Mouse (Mus musculus): ENCODE measurements around the gene Wdr59.
A peak's percentile ranks its signal among the peaks of the same experiment; 100 is the strongest.

Gene Wdr59

GRCm38 (mm10) chr8:111521713-111522429, at the start of gene Wdr59:
Wdr59 (minus strand) TSS chr8:111522092.
- DNase-seq: peak; percentile 98

GRCm38 (mm10) chr8:111571661-111572060, 49.8 kb upstream of the Wdr59 start:
- DNase-seq: no peak

- DNase-seq: no peak
Measured at GRCm38 (mm10) chr8:111570432-111570831, 48.5 kb upstream of the Wdr59 start.

DNA sequence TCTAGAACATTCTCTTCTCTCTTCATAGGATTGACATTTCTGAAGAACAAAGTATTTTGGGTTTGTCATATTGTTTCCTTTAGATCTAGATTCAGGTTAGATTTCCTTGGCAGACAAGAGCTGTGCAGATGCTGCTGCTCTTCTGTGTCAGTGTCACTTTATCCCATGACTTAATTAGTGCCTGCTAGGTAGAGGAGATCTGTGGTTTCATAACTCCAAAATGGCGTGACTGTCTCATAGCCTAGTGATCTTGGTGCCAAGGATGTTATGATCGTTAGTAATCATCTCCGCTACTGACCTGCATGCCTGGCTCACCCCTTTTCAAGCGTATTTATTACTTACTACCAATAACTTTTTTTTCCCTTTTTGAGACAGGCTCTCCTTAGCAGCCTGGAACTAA, 48.0 kb upstream of the Wdr59 start:
- DNase-seq: no peak

DNA sequence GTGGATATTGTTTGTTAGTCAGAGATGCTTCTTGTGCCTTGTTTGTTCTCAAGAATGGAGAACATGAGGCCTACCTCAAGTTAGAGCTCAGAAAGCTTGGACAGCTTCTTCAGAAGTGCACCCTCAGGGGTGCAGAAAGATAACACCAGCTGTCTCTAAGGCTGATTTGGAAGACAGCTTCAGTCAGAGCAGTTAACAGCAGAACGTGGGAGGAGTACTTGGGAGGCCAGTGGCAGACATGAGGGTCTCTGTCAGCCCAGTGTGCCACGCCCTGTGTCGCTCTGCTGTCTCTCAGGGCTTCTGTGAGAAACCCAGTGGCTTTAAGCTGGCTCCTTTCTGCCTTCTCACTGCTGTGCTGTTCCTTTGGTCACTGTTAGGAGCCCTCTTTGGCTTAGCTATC, 46.1 kb upstream of the Wdr59 start:
- DNase-seq: no peak

DNA sequence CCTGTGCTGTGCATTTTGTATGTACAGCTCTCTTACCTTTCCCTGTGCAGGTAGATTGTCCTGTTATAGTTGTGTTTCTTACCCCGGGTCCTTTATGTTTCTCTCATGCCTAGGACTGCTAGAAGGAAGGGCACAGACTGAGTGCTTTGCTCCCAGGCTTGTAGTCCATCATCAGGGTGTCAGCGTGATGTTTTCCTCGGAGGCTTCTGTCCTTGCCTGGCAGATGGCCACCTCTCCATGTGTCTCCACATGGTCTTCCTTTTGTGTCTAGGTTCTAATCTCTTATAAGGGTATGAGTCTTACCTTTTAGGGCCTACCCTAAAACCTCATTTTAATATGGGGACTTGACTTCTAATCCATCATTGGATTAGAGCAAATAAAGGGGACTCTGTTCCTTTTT, 45.7 kb upstream of the Wdr59 start:
- no peak for DNase-seq

- DNase-seq: no peak
Measured at GRCm38 (mm10) chr8:111566326-111566725, 44.4 kb upstream of the Wdr59 start.

GRCm38 (mm10) chr8:111565784-111566191, 43.9 kb upstream of the Wdr59 start:
- no peak for DNase-seq

GRCm38 (mm10) chr8:111564093-111564492, 42.2 kb upstream of the Wdr59 start:
- DNase-seq: no peak

DNA sequence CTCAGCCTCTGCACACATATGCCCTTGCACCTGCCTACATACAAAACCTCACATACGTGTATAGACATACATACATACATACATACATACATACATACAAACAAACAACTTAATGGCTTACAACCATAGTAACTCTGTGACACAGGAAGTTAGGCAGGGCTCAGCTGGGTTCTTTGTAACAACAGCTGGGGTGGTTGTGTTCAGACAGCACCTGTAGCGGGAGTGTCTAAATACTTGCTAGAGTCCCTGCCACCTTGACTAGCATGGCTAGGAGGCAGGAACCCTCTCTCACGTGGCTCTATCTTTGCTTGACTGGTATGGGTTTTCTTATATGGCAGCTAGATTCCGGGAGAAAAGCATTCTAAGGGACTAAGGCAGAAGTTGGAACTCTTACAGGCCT, 41.8 kb upstream of the Wdr59 start:
- no peak for DNase-seq

GRCm38 (mm10) chr8:111563075-111563474, 41.2 kb upstream of the Wdr59 start:
- no peak for DNase-seq

DNA sequence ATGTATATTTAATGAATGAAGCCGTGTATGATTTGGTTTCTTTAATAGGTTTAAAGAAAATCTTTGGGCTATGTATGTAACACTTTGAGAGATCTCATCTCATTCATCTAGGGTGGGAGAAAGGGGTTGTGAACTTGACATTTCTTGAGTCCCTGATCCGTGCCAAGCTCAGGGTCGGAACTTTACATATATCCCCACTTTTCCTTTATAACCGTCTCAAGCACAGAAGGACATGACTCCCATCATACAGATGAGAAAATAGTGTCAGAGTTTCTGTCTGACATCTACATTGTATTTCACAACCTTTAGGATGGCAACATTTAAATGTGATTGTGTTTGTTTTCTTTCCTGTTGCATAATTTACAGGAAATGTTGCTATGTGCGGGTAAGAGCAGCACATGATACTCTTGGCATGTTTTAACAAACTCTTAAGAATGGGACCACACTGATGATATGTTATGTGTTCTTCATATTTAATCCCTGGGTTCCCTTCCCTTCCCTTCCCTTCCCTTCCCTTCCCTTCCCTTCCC, 40.4 kb upstream of the Wdr59 start:
- DNase-seq: no peak

GRCm38 (mm10) chr8:111561824-111562223, 39.9 kb upstream of the Wdr59 start:
- DNase-seq: peak; percentile 33

GRCm38 (mm10) chr8:111551511-111552130, 29.7 kb upstream of the Wdr59 start:
- no peak for DNase-seq

DNA sequence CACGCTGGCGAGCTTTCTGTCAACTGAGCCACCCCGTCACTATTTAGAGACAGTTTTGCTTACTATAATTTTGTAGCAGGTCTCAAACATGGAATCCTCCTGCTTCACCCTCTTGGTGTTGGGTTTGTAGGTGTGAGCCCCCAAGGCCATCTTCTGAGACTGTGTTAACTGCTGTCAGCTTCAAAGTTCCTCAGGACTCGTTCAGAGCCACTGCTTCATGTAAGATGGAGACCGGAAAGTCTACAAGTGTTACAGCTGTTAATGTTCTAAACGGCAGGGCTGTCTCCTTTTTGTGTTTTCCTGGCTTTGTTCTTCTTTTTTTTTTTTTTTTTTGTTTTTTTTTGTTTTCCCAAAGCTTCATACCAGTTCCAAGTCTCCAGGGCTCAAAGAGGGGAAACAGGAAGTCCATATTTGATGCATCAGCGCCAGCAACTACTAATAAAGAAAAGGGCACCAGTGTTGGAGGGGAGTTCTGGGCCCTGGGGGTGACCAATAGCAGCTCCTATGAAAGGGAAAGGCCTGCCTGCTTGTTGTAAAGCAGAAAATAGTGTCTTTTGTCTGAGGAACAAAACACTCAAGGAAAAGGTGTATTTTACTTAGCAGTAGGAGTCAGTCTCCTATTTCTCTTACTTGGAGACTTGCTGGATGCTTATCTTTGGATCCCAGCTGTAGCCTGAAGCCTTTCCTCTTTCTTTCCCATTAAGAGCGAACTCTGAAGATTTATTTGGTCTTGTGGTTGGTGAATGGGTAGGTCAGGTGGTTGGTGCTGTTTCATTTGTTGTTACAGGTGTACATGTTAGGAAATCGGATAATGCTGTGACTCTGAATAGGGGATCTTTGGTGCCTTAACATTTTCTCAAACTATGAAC, 28.3 kb upstream of the Wdr59 start:
- no peak for DNase-seq

GRCm38 (mm10) chr8:111548201-111548600, 26.3 kb upstream of the Wdr59 start:
- no peak for DNase-seq

GRCm38 (mm10) chr8:111547144-111547543, 25.3 kb upstream of the Wdr59 start:
- no peak for DNase-seq

- no peak for DNase-seq
Measured at GRCm38 (mm10) chr8:111545406-111546156, 23.7 kb upstream of the Wdr59 start.

DNA sequence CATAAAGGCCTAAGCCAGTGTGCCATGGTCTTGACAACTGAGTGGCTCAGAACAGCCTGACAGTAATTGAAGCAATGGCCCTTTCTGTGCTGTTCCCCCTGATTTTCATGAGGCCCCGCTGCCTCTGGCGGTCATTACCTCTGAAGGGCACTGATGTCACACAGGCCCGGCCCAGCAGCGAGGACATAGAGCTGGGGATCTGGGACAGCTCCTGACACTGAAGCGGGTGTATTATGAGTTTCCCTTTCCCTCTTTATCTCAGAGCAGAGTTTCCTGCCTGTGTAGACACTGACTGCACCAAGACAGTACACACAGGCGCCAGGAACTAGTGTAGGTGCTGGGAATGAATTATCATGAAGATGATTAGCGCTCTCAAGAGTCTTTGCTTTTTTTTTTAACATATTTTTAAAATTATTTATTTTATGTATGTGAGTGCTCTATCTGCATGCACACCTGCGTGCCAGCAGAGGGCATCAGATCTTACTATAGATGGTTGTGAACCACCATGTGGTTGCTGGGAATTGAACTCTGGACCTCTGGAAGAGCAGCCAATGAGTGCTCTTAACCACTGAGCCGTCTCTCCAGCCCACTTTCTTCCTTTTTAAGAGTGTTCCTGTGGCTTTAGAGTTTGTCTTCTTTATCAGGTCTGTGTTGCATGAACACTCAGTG, 22.0 kb upstream of the Wdr59 start:
- no peak for DNase-seq

GRCm38 (mm10) chr8:111539422-111540076, 17.7 kb upstream of the Wdr59 start:
- DNase-seq: no peak

DNA sequence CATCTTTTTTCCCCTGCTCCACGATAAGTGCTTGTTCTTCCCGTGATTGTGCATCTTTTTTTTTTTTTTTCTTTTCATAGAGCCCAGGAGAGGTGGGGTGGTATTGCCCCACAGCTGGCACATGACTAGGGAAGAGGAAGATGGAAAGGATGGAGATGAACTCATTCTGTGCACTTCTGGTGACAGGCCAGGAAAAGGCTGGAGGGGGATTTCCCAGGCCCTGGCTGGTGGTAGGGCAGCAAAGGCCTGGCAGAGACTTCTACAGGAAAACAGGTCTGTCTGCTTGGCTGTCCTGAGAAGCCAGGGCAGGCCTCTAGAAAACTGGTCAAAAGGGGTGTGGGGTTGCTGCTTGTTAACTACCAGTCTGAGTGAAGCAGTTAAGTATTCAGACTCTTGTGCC, 16.3 kb upstream of the Wdr59 start:
- DNase-seq: peak; percentile 51

DNA sequence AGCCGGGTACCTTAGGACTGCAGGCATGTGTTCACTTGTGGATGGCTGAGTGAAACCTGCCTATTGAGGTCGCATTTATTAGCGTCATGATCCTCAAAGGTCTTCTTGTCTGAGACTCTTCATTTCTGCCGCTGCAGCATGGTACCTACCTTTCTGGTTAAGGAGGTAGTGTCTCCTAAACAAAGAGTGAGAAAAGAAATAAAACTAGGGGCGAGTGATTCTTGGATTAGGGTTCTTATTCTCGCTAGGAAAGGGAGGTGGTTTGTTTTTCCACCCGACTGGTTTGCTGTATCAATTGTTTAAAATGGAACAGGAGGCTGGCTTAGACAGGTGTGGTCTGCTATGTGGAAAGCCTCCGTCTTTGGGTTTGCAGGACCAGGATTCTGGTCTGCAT, 15.9 kb upstream of the Wdr59 start:
- no peak for DNase-seq
